Mouse (Mus musculus): Measurements from ENCODE around the gene Zbtb5. TPM values are rescaled to one million over a fixed set of nuclear protein-coding genes. Genes with fewer than 3 reads are reported as not detected.

Gene Zbtb5
- polyA plus RNA-seq, 1 experiment from 2014 or later: 34.4 TPM

- H3K36me3 ChIP-seq: peaks cover 78% of the 10 kb centered on the region
- H3K27ac ChIP-seq: no peak overlapping the region
- WGBS: 83% methylated on average over 16 of the region's 16 CpGs
- no peak for DNase-seq (ENCODE audit: low spot score)
- no peaks in the 10 kb centered on the region for H3K27me3 ChIP-seq (ENCODE audit: insufficient read depth, poor library complexity, severe bottlenecking)
- no peaks in the 10 kb centered on the region for H3K4me1 ChIP-seq (replicated peaks)
- no peak overlapping the region for H3K4me3 ChIP-seq
- no peaks in the 10 kb centered on the region for H3K9me3 ChIP-seq
Observed at GRCm38 (mm10) chr4:45034693-45035628, 22.7 kb upstream of the Zbtb5 start.

- Histone ChIP-seq H3K36me3 (peaks cover 95% of the 10 kb centered on the region), H3K9me3 (no peaks in the 10 kb centered on the region), H3K4me3 (no peak overlapping the region), H3K27ac (no peak overlapping the region), H3K27me3 (ENCODE audit: insufficient read depth, poor library complexity, severe bottlenecking) (no peaks in the 10 kb centered on the region), H3K4me1 (replicated peaks) (no peaks in the 10 kb centered on the region)
- DNase-seq (ENCODE audit: low spot score): no peak
- WGBS: 92% methylated on average over 9 of the region's 9 CpGs
Observed at GRCm38 (mm10) chr4:45032586-45032985, 20.4 kb upstream of the Zbtb5 start.

- no peaks in the 10 kb centered on the region for H3K27me3 ChIP-seq (ENCODE audit: insufficient read depth, poor library complexity, severe bottlenecking)
- H3K4me3 ChIP-seq: no peak overlapping the region
- H3K36me3 ChIP-seq: peaks cover 91% of the 10 kb centered on the region
- no peak overlapping the region for H3K27ac ChIP-seq
- DNase-seq (ENCODE audit: low spot score): no peak
- no peaks in the 10 kb centered on the region for H3K9me3 ChIP-seq
- H3K4me1 ChIP-seq (replicated peaks): no peaks in the 10 kb centered on the region
- WGBS: 89% methylated on average over 4 of the region's 4 CpGs
Observed at GRCm38 (mm10) chr4:45026459-45026858, 14.2 kb upstream of the Zbtb5 start.

- Histone ChIP-seq H3K9me3 (no peaks in the 10 kb centered on the region), H3K27me3 (ENCODE audit: insufficient read depth, poor library complexity, severe bottlenecking) (no peaks in the 10 kb centered on the region), H3K27ac (peak overlapping the region; percentile 82), H3K4me1 (replicated peaks) (peaks cover 29% of the 10 kb centered on the region), H3K4me3 (peak overlapping the region; percentile 86), H3K36me3 (peaks cover 26% of the 10 kb centered on the region)
- peak; percentile 13 for DNase-seq (ENCODE audit: low spot score)
- WGBS: 2% methylated on average over 14 of the region's 14 CpGs
Observed at GRCm38 (mm10) chr4:45019009-45019408, 6.8 kb upstream of the Zbtb5 start.

- under 1% methylated on average over 29 of the region's 29 CpGs for WGBS
- peaks cover 34% of the 10 kb centered on the region for H3K4me1 ChIP-seq (replicated peaks)
- no peaks in the 10 kb centered on the region for H3K27me3 ChIP-seq (ENCODE audit: insufficient read depth, poor library complexity, severe bottlenecking)
- no peaks in the 10 kb centered on the region for H3K9me3 ChIP-seq
- peak; percentile 93 for DNase-seq (ENCODE audit: low spot score)
- peak within 1 kb of the TSS; percentile 86 for H3K4me3 ChIP-seq
- H3K36me3 ChIP-seq: peaks cover 21% of the 10 kb centered on the region
- H3K27ac ChIP-seq: peak within 1 kb of the TSS; percentile 82
Observed at GRCm38 (mm10) chr4:45018452-45018980, 6.3 kb upstream of the Zbtb5 start, which contains the start of gene Polr1e. TSS of gene Polr1e (plus strand) at chr4:45018583.

GRCm38 (mm10) chr4:45015615-45016014, 3.4 kb upstream of the Zbtb5 start:
- H3K4me1 ChIP-seq (replicated peaks): peaks cover 43% of the 10 kb centered on the region
- no peak overlapping the region for H3K4me3 ChIP-seq
- no peaks in the 10 kb centered on the region for H3K9me3 ChIP-seq
- no peaks in the 10 kb centered on the region for H3K27me3 ChIP-seq (ENCODE audit: insufficient read depth, poor library complexity, severe bottlenecking)
- peak; percentile 33 for DNase-seq (ENCODE audit: low spot score)
- WGBS: 12% methylated on average over 3 of the region's 3 CpGs
- no peaks in the 10 kb centered on the region for H3K36me3 ChIP-seq
- H3K27ac ChIP-seq: no peak overlapping the region

GRCm38 (mm10) chr4:45013537-45013936, 1.3 kb upstream of the Zbtb5 start:
- 6% methylated on average over 2 of the region's 2 CpGs for WGBS
- Histone ChIP-seq H3K27me3 (ENCODE audit: insufficient read depth, poor library complexity, severe bottlenecking) (no peaks in the 10 kb centered on the region), H3K4me1 (replicated peaks) (peaks cover 34% of the 10 kb centered on the region), H3K36me3 (no peaks in the 10 kb centered on the region), H3K4me3 (peak overlapping the region; percentile 82), H3K27ac (no peak overlapping the region), H3K9me3 (no peaks in the 10 kb centered on the region)
- DNase-seq (ENCODE audit: low spot score): no peak

- H3K4me3 ChIP-seq: peak overlapping the region; percentile 82
- 2% methylated on average over 13 of the region's 13 CpGs for WGBS
- peak overlapping the region; percentile 84 for H3K27ac ChIP-seq
- peaks cover 30% of the 10 kb centered on the region for H3K4me1 ChIP-seq (replicated peaks)
- no peak for DNase-seq (ENCODE audit: low spot score)
- no peaks in the 10 kb centered on the region for H3K27me3 ChIP-seq (ENCODE audit: insufficient read depth, poor library complexity, severe bottlenecking)
- no peaks in the 10 kb centered on the region for H3K9me3 ChIP-seq
- no peaks in the 10 kb centered on the region for H3K36me3 ChIP-seq
Observed at GRCm38 (mm10) chr4:45013031-45013431, 819 bp upstream of the Zbtb5 start.

- H3K27me3 ChIP-seq (ENCODE audit: insufficient read depth, poor library complexity, severe bottlenecking): no peaks in the 10 kb centered on the region
- H3K9me3 ChIP-seq: no peaks in the 10 kb centered on the region
- under 1% methylated on average over 31 of the region's 31 CpGs for WGBS
- DNase-seq (ENCODE audit: low spot score): no peak
- peaks cover 26% of the 10 kb centered on the region for H3K4me1 ChIP-seq (replicated peaks)
- H3K27ac ChIP-seq: peak overlapping the region; percentile 96
- H3K36me3 ChIP-seq: peaks cover 3% of the 10 kb centered on the region; the same call in 1 of the 2 replicates
- H3K4me3 ChIP-seq: peak overlapping the region; percentile 82
Observed at GRCm38 (mm10) chr4:45011581-45012104, 569 bp downstream of the Zbtb5 start.

- H3K36me3 ChIP-seq: peaks cover 3% of the 10 kb centered on the region; the same call in 1 of the 2 replicates
- peaks cover 26% of the 10 kb centered on the region for H3K4me1 ChIP-seq (replicated peaks)
- peak overlapping the region; percentile 96 for H3K27ac ChIP-seq
- 15% methylated on average over 11 of the region's 11 CpGs for WGBS
- H3K27me3 ChIP-seq (ENCODE audit: insufficient read depth, poor library complexity, severe bottlenecking): no peaks in the 10 kb centered on the region
- H3K9me3 ChIP-seq: no peaks in the 10 kb centered on the region
- peak; percentile 17 for DNase-seq (ENCODE audit: low spot score)
- peak overlapping the region; percentile 82 for H3K4me3 ChIP-seq
Observed at GRCm38 (mm10) chr4:45010806-45011415, 1.3 kb downstream of the Zbtb5 start.

GRCm38 (mm10) chr4:45005452-45005851, 6.8 kb downstream of the Zbtb5 start:
- Histone ChIP-seq H3K36me3 (peaks cover 17% of the 10 kb centered on the region), H3K9me3 (no peaks in the 10 kb centered on the region), H3K27ac (no peak overlapping the region), H3K4me3 (no peak overlapping the region), H3K4me1 (replicated peaks) (peaks cover 10% of the 10 kb centered on the region), H3K27me3 (ENCODE audit: insufficient read depth, poor library complexity, severe bottlenecking) (no peaks in the 10 kb centered on the region)
- DNase-seq (ENCODE audit: low spot score): no peak
- 85% methylated on average over 3 of the region's 3 CpGs for WGBS

- Histone ChIP-seq H3K9me3 (no peaks in the 10 kb centered on the region), H3K27ac (no peak overlapping the region), H3K36me3 (peaks cover 13% of the 10 kb centered on the region), H3K4me1 (replicated peaks) (peaks cover 5% of the 10 kb centered on the region; the same call in 1 of the 2 replicates), H3K4me3 (no peak overlapping the region), H3K27me3 (ENCODE audit: insufficient read depth, poor library complexity, severe bottlenecking) (no peaks in the 10 kb centered on the region)
- WGBS: 87% methylated on average over 6 of the region's 6 CpGs
- no peak for DNase-seq (ENCODE audit: low spot score)
Observed at GRCm38 (mm10) chr4:45000001-45000400, 12.2 kb downstream of the Zbtb5 start.

All from hindbrain, embryonic 10.5 days (tissue).